In the genomic region with DNA sequence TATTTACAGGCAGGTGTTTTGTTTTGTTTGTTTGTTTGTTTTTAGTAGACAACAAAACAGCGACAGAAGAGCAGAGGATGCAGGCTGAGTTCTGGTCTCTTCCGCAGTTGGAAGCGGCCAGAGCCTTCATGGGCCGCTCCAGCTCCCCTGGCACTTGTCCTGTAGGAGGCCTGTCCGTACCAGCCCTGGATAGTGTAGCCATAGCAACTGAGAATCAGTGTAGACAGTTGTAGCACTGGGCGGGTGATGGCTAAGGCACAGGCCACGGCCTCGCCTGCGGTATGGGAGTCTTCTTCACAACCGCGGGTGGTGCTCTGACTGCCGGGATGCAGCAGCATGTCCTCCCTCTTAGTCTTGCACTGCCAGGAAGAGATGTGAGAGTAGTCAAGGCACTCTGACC, we compare ENCODE assay signal across 24 mouse cellular contexts. TPM values are rescaled to one million over a fixed set of nuclear protein-coding genes. Genes with fewer than 3 reads are reported as not detected.
A peak's percentile ranks its signal among the peaks of the same experiment; 100 is the strongest.
DNase-seq lines count a peak whose midpoint lies in the region; ATAC-seq and TF ChIP-seq lines count a peak whose summit lies in the region.
"Had no signal": no experiment of that assay in that cellular context is flagged by ENCODE, and none has a peak within 500 bp of the region (broad histone marks: within the 10 kb centered on the region; RNA-seq: fewer than 3 reads in every experiment).

No protein-coding gene starts in this region.

- no peak overlapping the region for H3K4me2 ChIP-seq in hindbrain, postnatal 0 days (ENCODE audit: low read depth, low read length)
- H3K4me2 ChIP-seq in hindbrain, embryonic 14.5 days (replicated peaks), result no peak overlapping the region
- H3K4me2 ChIP-seq in intestine, embryonic 16.5 days (ENCODE audit: low read depth, low read length), result no peak overlapping the region
- H3K4me2 ChIP-seq: embryonic facial prominence, embryonic 15.5 days; heart, embryonic 13.5 days; hindbrain, embryonic 15.5 days; limb, embryonic 13.5 days; liver, embryonic 13.5 days; lung, embryonic 14.5 days; midbrain, embryonic 15.5 days; neural tube, embryonic 12.5 days had no signal

- no peak for DNase-seq in heart, embryonic 10.5 days (ENCODE audit: low spot score)
- no peak for DNase-seq in heart, adult 8-10 months (ENCODE audit: low spot score)
- DNase-seq in hindbrain, postnatal 0 days (ENCODE audit: low spot score), result no peak
- no peak for DNase-seq in hindbrain, embryonic 14.5 days (ENCODE audit: low spot score)
- DNase-seq: cerebellum, adult 9-10 months; gastrocnemius, postnatal 14 days; kidney, postnatal 25 days; liver, embryonic 13.5 days; lung, embryonic 14.5 days; lung, postnatal 36 days; right cerebral cortex, postnatal 14 days had no signal

- no peaks in the 10 kb centered on the region for H3K9me3 ChIP-seq in heart, embryonic 10.5 days
- no peaks in the 10 kb centered on the region for H3K9me3 ChIP-seq in hindbrain, postnatal 0 days (ENCODE audit: low read length)
- no peaks in the 10 kb centered on the region for H3K9me3 ChIP-seq in hindbrain, embryonic 14.5 days (ENCODE audit: control insufficient read depth, low read length)
- H3K9me3 ChIP-seq in E14TG2a.4 (ENCODE audit: low read length), result no peaks in the 10 kb centered on the region
- no peaks in the 10 kb centered on the region for H3K9me3 ChIP-seq in ES-Bruce4 (replicated peaks; ENCODE audit: control insufficient read depth, insufficient read depth, low read length, poor library complexity, severe bottlenecking)
- H3K9me3 ChIP-seq in intestine, embryonic 16.5 days (ENCODE audit: control insufficient read depth, low read length), result no peaks in the 10 kb centered on the region
- H3K9me3 ChIP-seq: embryonic facial prominence, embryonic 15.5 days; heart, embryonic 13.5 days; hindbrain, embryonic 15.5 days; limb, embryonic 13.5 days; liver, embryonic 13.5 days; megakaryocyte, embryonic 14.5 days; midbrain, embryonic 15.5 days; neural tube, embryonic 12.5 days had no signal

- peak overlapping the region; percentile 36; the same call in 1 of the 2 replicates for H3K27ac ChIP-seq in heart, embryonic 10.5 days
- no peak overlapping the region for H3K27ac ChIP-seq in hindbrain, postnatal 0 days
- H3K27ac ChIP-seq in hindbrain, embryonic 14.5 days, result no peak overlapping the region
- H3K27ac ChIP-seq in ES-Bruce4 (ENCODE audit: insufficient read depth, low read length), result peak overlapping the region; percentile 31
- H3K27ac ChIP-seq in intestine, embryonic 16.5 days (ENCODE audit: low read length), result no peak overlapping the region
- H3K27ac ChIP-seq: embryonic facial prominence, embryonic 15.5 days; hindbrain, embryonic 15.5 days; limb, embryonic 13.5 days; liver, embryonic 13.5 days; midbrain, embryonic 15.5 days; neural tube, embryonic 12.5 days; stomach, postnatal 0 days had no signal

- ATAC-seq in hindbrain, postnatal 0 days, result peak; percentile 34; the same call in 1 of the 2 replicates
- ATAC-seq in hindbrain, embryonic 14.5 days (ENCODE audit: low FRiP score), result no peak
- ATAC-seq in intestine, embryonic 16.5 days, result no peak
- ATAC-seq: forebrain, embryonic 14.5 days; intestine, postnatal 0 days; midbrain, embryonic 15.5 days had no signal

- H3K4me3 ChIP-seq in heart, embryonic 10.5 days, result no peak overlapping the region
- no peak overlapping the region for H3K4me3 ChIP-seq in hindbrain, postnatal 0 days (ENCODE audit: low read length)
- H3K4me3 ChIP-seq in hindbrain, embryonic 14.5 days (replicated peaks; ENCODE audit: low read length), result no peak overlapping the region
- peak overlapping the region; percentile 56 for H3K4me3 ChIP-seq in E14TG2a.4 (replicated peaks; ENCODE audit: low read length)
- no peak overlapping the region for H3K4me3 ChIP-seq in ES-Bruce4 (ENCODE audit: low read depth, low read length)
- H3K4me3 ChIP-seq in intestine, embryonic 16.5 days (ENCODE audit: low read length), result no peak overlapping the region
- H3K4me3 ChIP-seq: embryonic facial prominence, embryonic 15.5 days; heart, embryonic 13.5 days; hindbrain, embryonic 15.5 days; limb, embryonic 13.5 days; liver, embryonic 13.5 days; megakaryocyte, embryonic 14.5 days; midbrain, embryonic 15.5 days; neural tube, embryonic 12.5 days had no signal

- peaks cover 38% of the 10 kb centered on the region for H3K4me1 ChIP-seq in heart, embryonic 10.5 days
- no peaks in the 10 kb centered on the region for H3K4me1 ChIP-seq in hindbrain, postnatal 0 days (ENCODE audit: insufficient read depth, low read length)
- H3K4me1 ChIP-seq in hindbrain, embryonic 14.5 days (replicated peaks; ENCODE audit: control insufficient read depth, insufficient read depth, low read length), result 0 out of 2 replicates have a peak, but pooled peaks cover 6% of the 10 kb centered on the region
- H3K4me1 ChIP-seq in E14TG2a.4 (replicated peaks; ENCODE audit: low read depth, low read length) (peaks cover 97% of the 10 kb centered on the region), ES-Bruce4 (ENCODE audit: control insufficient read depth, insufficient read depth, low read length) (peaks cover 17% of the 10 kb centered on the region)
- no peaks in the 10 kb centered on the region for H3K4me1 ChIP-seq in intestine, embryonic 16.5 days (ENCODE audit: control insufficient read depth, insufficient read depth, low read length)
- H3K4me1 ChIP-seq: neural tube, embryonic 12.5 days had no signal

- 75% methylated on average over 12 of the region's 12 CpGs for WGBS in heart, embryonic 10.5 days
- 71% methylated on average over 12 of the region's 12 CpGs for WGBS in hindbrain, postnatal 0 days
- 78% methylated on average over 12 of the region's 12 CpGs for whole genome bisulfite sequencing in hindbrain, embryonic 14.5 days
- WGBS in intestine, embryonic 16.5 days, result 78% methylated on average over 12 of the region's 12 CpGs

- TF ChIP-seq CTCF in hindbrain, postnatal 0 days (IDR thresholded peaks at IDR 0.05; ENCODE audit: low read depth), result no peak
- no peak for TF ChIP-seq CTCF in E14TG2a.4 (conservative IDR thresholded peaks at IDR 0.05; ENCODE audit: low read length)
- no peak for TF ChIP-seq CTCF in ES-Bruce4 (IDR thresholded peaks at IDR 0.05; ENCODE audit: low read depth, low read length)

- no peak for TF ChIP-seq POLR2A in ES-Bruce4 (IDR thresholded peaks at IDR 0.05; ENCODE audit: insufficient read depth, low read length)

- no peak overlapping the region for H3K9ac ChIP-seq in hindbrain, postnatal 0 days (replicated peaks; ENCODE audit: low read length)
- H3K9ac ChIP-seq in hindbrain, embryonic 14.5 days, result no peak overlapping the region
- no peak overlapping the region for H3K9ac ChIP-seq in ES-Bruce4 (ENCODE audit: low read depth, poor library complexity, severe bottlenecking)
- H3K9ac ChIP-seq in intestine, embryonic 16.5 days (ENCODE audit: low read depth, low read length), result no peak overlapping the region
- H3K9ac ChIP-seq: embryonic facial prominence, embryonic 15.5 days; hindbrain, embryonic 15.5 days; limb, embryonic 13.5 days; liver, embryonic 13.5 days; lung, embryonic 14.5 days; midbrain, embryonic 15.5 days; neural tube, embryonic 12.5 days had no signal

- H3K27me3 ChIP-seq in heart, embryonic 10.5 days (ENCODE audit: insufficient read depth, poor library complexity, severe bottlenecking), result no peaks in the 10 kb centered on the region
- H3K27me3 ChIP-seq in hindbrain, postnatal 0 days (ENCODE audit: insufficient read depth, low read length), result no peaks in the 10 kb centered on the region
- H3K27me3 ChIP-seq in hindbrain, embryonic 14.5 days (ENCODE audit: control insufficient read depth, insufficient read depth, low read length), result no peaks in the 10 kb centered on the region
- H3K27me3 ChIP-seq in E14TG2a.4 (ENCODE audit: insufficient read depth, low read length), result no peaks in the 10 kb centered on the region
- no peaks in the 10 kb centered on the region for H3K27me3 ChIP-seq in ES-Bruce4 (ENCODE audit: control insufficient read depth, insufficient read depth, low read length, poor library complexity, severe bottlenecking)
- no peaks in the 10 kb centered on the region for H3K27me3 ChIP-seq in intestine, embryonic 16.5 days (replicated peaks; ENCODE audit: control insufficient read depth, insufficient read depth, low read length)
- H3K27me3 ChIP-seq: embryonic facial prominence, embryonic 15.5 days; heart, embryonic 13.5 days; hindbrain, embryonic 15.5 days; limb, embryonic 13.5 days; liver, embryonic 13.5 days; megakaryocyte, embryonic 14.5 days; midbrain, embryonic 15.5 days; neural tube, embryonic 12.5 days had no signal

- peaks cover 19% of the 10 kb centered on the region for H3K36me3 ChIP-seq in heart, embryonic 10.5 days
- no peaks in the 10 kb centered on the region; the same call in 1 of the 2 replicates for H3K36me3 ChIP-seq in hindbrain, postnatal 0 days (ENCODE audit: insufficient read depth, low read length)
- H3K36me3 ChIP-seq in hindbrain, embryonic 14.5 days (replicated peaks; ENCODE audit: control insufficient read depth, insufficient read depth), result 0 out of 2 replicates have a peak, but pooled peaks cover 7% of the 10 kb centered on the region
- H3K36me3 ChIP-seq in E14TG2a.4 (ENCODE audit: insufficient read depth, low read length) (peaks cover 64% of the 10 kb centered on the region), ES-Bruce4 (ENCODE audit: control insufficient read depth, insufficient read depth, low read length, poor library complexity, severe bottlenecking) (no peaks in the 10 kb centered on the region)
- no peaks in the 10 kb centered on the region for H3K36me3 ChIP-seq in intestine, embryonic 16.5 days (ENCODE audit: control insufficient read depth, insufficient read depth, low read length)
- H3K36me3 ChIP-seq: hindbrain, embryonic 15.5 days had no signal

- no peak for TF ChIP-seq EP300 in ES-Bruce4 (IDR thresholded peaks at IDR 0.05; ENCODE audit: insufficient read depth, low read depth, low read length)

RNA-seq across cellular contexts. Expression of a gene that starts 32.3 kb away (rescaled TPM):
- polyA plus RNA-seq in heart, embryonic 10.5 days (2016; fragmentation: Nextera tagmentation; extraction: Ambion mirVana), result 136 and 146 TPM in 2 replicates
- 10 to 100 TPM; 88.9 to 96.8 (median 93.6) TPM for total RNA-seq in heart, adult 8-10 months (2022)
- 108 and 118 TPM in 2 replicates for total RNA-seq in hindbrain, postnatal 0 days (2014; rRNA removed)
- polyA plus RNA-seq in hindbrain, postnatal 0 days (2015; fragmentation: Nextera tagmentation; extraction: Ambion mirVana), result 162 and 163 TPM in 2 replicates
- 163 TPM in 2 replicates for polyA plus RNA-seq in hindbrain, embryonic 14.5 days (2014; fragmentation: Nextera tagmentation; extraction: Ambion mirVana)
- polyA plus RNA-seq in ES-Bruce4 (2011; ENCODE audit: insufficient read depth, insufficient read length, low read depth, missing spikeins), result 223 and 224 TPM in 2 replicates
- 129 and 133 TPM in 2 replicates for polyA plus RNA-seq in intestine, embryonic 16.5 days (2015; fragmentation: Nextera tagmentation; extraction: Ambion mirVana)

Comparison
In these comparisons a context has a peak if more than half of its experiments do, and no peak if none do; other contexts are left out.
1. H3K27ac ChIP-seq: peak in heart, embryonic 10.5 days (single experiment) and ES-Bruce4 (single experiment); none in hindbrain, postnatal 0 days (single experiment), hindbrain, embryonic 14.5 days (single experiment) and intestine, embryonic 16.5 days (single experiment).